Mouse (Mus musculus): ENCODE data around the gene Elane.

DNA sequence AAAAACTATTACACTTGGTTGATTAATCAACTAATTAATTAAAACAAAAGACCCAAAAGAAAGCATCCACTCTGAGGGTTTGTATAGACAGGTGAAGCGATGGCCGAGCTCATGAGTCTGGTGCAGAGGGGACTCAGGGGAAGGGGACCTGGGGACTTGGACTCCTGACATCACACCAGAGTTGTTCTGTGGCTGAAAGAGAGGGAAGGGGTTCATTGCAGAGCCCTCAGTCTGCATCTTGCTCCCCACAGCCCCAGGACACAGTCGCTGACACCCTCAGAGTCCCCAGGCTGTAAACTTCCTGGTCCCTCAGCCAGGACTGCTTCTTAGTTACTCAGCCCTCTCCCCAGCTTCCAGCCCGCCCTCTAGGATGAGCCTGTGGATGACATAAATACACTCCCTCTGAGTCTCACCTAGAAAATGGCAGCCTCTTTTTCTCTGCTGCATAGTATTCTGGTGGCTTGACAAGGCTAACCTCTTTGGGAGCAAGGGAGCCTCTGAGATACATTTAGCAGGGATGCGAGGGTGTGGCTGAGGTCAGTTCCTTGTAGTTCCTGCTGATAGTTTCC is 31.6 kb downstream of the Elane start:
- TF ChIP-seq CTCF (IDR thresholded peaks at IDR 0.05; ENCODE audit: low read depth) (no peak), EP300 (IDR thresholded peaks at IDR 0.05; ENCODE audit: low read depth) (no peak)

Data from liver, postnatal 0 days (tissue).